Mouse (Mus musculus): ENCODE data around the gene Tle4.

DNA sequence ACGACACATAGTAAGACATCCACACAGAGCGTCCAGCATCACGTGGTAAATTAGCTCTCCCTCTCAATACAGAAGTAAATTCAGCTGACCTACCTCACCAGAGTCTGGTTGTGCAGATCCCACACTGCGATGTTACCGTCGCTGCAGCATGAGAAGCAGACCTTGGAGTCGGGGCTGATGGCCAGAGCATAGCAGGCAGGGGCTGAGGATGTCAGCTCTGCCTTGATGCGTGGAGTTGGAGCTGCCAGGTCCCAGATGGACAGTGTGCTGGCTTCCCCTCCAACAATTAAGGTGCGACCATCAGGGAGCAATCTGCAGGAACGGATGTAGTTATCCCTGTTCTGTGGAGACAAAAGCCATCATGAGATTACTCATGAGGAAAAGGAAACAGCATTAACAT lies 144.4 kb downstream of the Tle4 start:
- TF ChIP-seq CTCF (IDR thresholded peaks at IDR 0.05; ENCODE audit: low read depth, low read length) (no peak), POLR2A (IDR thresholded peaks at IDR 0.05; ENCODE audit: insufficient read depth, low read length) (no peak)

Data from ES-Bruce4 (cell line).